Mouse (Mus musculus): ENCODE measurements around the gene Cebpe. TPM values are rescaled to one million over a fixed set of nuclear protein-coding genes. Genes with fewer than 3 reads are reported as not detected.

The Cebpe gene
- total and polyA plus RNA-seq, 2 experiments, result 7.9 to 12.4 TPM

DNA sequence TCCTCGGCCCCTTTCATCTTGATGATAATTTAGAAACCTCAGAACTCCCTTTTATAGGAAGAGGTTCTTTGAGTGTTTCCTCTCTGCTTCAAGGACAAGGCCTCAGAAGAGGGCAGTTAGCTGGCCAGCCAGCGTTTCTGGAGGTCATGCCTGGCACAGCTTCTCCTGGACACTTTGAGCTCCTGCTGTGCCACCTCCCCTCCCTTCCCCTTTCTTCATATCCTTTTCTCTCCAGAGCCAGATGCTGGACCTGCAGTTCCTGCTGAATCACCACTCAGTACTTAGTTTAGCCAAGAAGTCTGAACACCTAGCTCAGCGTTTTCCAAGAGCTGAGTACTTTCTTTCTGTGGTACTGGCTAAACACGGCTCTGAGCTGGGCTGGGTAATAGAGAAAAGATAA is 37.3 kb upstream of the Cebpe start:
- no peak overlapping the region for H3K27ac ChIP-seq (replicated peaks; ENCODE audit: insufficient read depth, low read depth, low read length)
- DNase-seq (ENCODE audit: extremely low read depth, low read depth, low spot score), result no peak
- TF ChIP-seq CTCF (IDR thresholded peaks at IDR 0.05; ENCODE audit: low read depth, low read length), result no peak
- TF ChIP-seq POLR2A (IDR thresholded peaks at IDR 0.05; ENCODE audit: extremely low read depth, insufficient read depth, low read length), result no peak
- H3K79me2 ChIP-seq (ENCODE audit: control insufficient read depth, insufficient read depth, low read length), result no peaks in the 10 kb centered on the region
- no peak overlapping the region for H3K9ac ChIP-seq (ENCODE audit: low read depth, low read length)
- H3K27me3 ChIP-seq (ENCODE audit: control insufficient read depth, insufficient read depth, low read length), result no peaks in the 10 kb centered on the region
- 72% methylated on average over 4 of the region's 4 CpGs for WGBS
- H3K36me3 ChIP-seq (ENCODE audit: control insufficient read depth, insufficient read depth, low read length), result no peaks in the 10 kb centered on the region
- H3K4me1 ChIP-seq (ENCODE audit: control insufficient read depth, insufficient read depth, low read length), result no peaks in the 10 kb centered on the region
- H3K4me3 ChIP-seq (ENCODE audit: insufficient read depth, low read depth, low read length), result no peak overlapping the region

DNA sequence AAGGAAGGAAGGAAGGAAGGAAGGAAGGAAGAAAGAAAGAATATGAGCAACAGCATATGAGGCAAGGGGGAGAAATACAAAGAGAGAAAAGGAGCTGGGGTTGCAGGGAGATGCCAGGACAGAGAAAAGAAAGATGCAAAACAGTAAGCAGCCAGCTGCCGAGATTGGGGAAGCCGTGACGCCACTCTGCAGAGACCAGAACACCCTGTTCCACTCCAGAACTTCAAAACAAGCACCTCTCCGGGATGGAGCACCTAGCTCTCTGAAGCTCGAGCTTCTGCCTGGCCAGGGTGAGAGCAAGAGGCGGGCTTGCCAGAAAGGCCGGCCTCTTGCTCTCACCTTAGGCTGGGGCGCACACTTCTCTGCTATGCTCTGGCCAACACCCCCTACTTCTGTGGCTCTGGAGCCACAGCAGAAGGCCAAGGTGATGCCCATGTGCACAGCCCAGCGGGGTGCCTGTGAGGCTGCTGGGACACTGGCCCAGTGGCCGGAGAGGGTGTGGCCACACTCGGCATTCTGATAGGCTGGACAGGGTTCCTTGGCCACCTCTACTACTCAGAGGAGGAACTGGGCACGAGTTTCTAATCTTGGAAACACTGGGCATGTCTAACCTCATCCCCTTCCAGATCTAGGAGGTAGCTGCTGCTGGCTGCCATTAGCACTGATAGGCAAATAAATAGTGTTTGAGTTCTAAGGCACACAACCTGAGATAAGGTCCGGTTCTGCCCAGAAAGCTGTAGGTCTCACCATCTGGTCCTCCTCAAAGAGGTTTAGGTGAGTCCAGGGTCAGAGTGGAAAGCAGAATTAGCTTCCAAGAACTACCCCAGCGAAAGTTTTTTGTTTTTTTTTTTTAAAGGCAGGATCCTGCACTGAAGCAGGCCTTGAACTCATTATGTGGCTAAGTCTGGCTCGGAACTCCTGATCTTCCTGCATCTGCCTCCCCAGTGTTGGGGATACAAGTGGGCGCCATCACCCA is 36.3 kb upstream of the Cebpe start:
- Histone ChIP-seq H3K36me3 (ENCODE audit: control insufficient read depth, insufficient read depth, low read length) (no peaks in the 10 kb centered on the region), H3K4me1 (ENCODE audit: control insufficient read depth, insufficient read depth, low read length) (no peaks in the 10 kb centered on the region), H3K27ac (replicated peaks; ENCODE audit: insufficient read depth, low read depth, low read length) (no peak overlapping the region), H3K9ac (ENCODE audit: low read depth, low read length) (no peak overlapping the region), H3K79me2 (ENCODE audit: control insufficient read depth, insufficient read depth, low read length) (no peaks in the 10 kb centered on the region), H3K4me3 (ENCODE audit: insufficient read depth, low read depth, low read length) (no peak overlapping the region), H3K27me3 (ENCODE audit: control insufficient read depth, insufficient read depth, low read length) (no peaks in the 10 kb centered on the region)
- no peak for DNase-seq (ENCODE audit: extremely low read depth, low read depth, low spot score)
- 81% methylated on average over 16 of the region's 16 CpGs for WGBS
- TF ChIP-seq POLR2A (IDR thresholded peaks at IDR 0.05; ENCODE audit: extremely low read depth, insufficient read depth, low read length), result no peak
- no peak for TF ChIP-seq CTCF (IDR thresholded peaks at IDR 0.05; ENCODE audit: low read depth, low read length)

GRCm38 (mm10) chr14:54746038-54746437 is 34.1 kb upstream of the Cebpe start:
- H3K27ac ChIP-seq (replicated peaks; ENCODE audit: insufficient read depth, low read depth, low read length), result no peak overlapping the region
- DNase-seq (ENCODE audit: extremely low read depth, low read depth, low spot score), result no peak
- no peak overlapping the region for H3K9ac ChIP-seq (ENCODE audit: low read depth, low read length)
- no peaks in the 10 kb centered on the region for H3K79me2 ChIP-seq (ENCODE audit: control insufficient read depth, insufficient read depth, low read length)
- no peak overlapping the region for H3K4me3 ChIP-seq (ENCODE audit: insufficient read depth, low read depth, low read length)
- TF ChIP-seq CTCF (IDR thresholded peaks at IDR 0.05; ENCODE audit: low read depth, low read length), result no peak
- no peak for TF ChIP-seq POLR2A (IDR thresholded peaks at IDR 0.05; ENCODE audit: extremely low read depth, insufficient read depth, low read length)
- H3K4me1 ChIP-seq (ENCODE audit: control insufficient read depth, insufficient read depth, low read length), result no peaks in the 10 kb centered on the region
- H3K36me3 ChIP-seq (ENCODE audit: control insufficient read depth, insufficient read depth, low read length), result no peaks in the 10 kb centered on the region
- 86% methylated on average over 9 of the region's 9 CpGs for WGBS
- H3K27me3 ChIP-seq (ENCODE audit: control insufficient read depth, insufficient read depth, low read length), result no peaks in the 10 kb centered on the region

- TF ChIP-seq POLR2A (IDR thresholded peaks at IDR 0.05; ENCODE audit: extremely low read depth, insufficient read depth, low read length) (no peak), CTCF (IDR thresholded peaks at IDR 0.05; ENCODE audit: low read depth, low read length) (no peak)
- H3K4me1 ChIP-seq (ENCODE audit: control insufficient read depth, insufficient read depth, low read length), result no peaks in the 10 kb centered on the region
- no peaks in the 10 kb centered on the region for H3K79me2 ChIP-seq (ENCODE audit: control insufficient read depth, insufficient read depth, low read length)
- no peak overlapping the region for H3K9ac ChIP-seq (ENCODE audit: low read depth, low read length)
- H3K36me3 ChIP-seq (ENCODE audit: control insufficient read depth, insufficient read depth, low read length), result no peaks in the 10 kb centered on the region
- WGBS, result 66% methylated on average over 8 of the region's 8 CpGs
- no peak overlapping the region for H3K27ac ChIP-seq (replicated peaks; ENCODE audit: insufficient read depth, low read depth, low read length)
- no peaks in the 10 kb centered on the region for H3K27me3 ChIP-seq (ENCODE audit: control insufficient read depth, insufficient read depth, low read length)
- H3K4me3 ChIP-seq (ENCODE audit: insufficient read depth, low read depth, low read length), result no peak overlapping the region
- no peak for DNase-seq (ENCODE audit: extremely low read depth, low read depth, low spot score)
Observed at GRCm38 (mm10) chr14:54744473-54744872, 32.5 kb upstream of the Cebpe start.

GRCm38 (mm10) chr14:54742375-54742774 is 30.4 kb upstream of the Cebpe start:
- no peak overlapping the region for H3K4me3 ChIP-seq (ENCODE audit: insufficient read depth, low read depth, low read length)
- no peak for TF ChIP-seq POLR2A (IDR thresholded peaks at IDR 0.05; ENCODE audit: extremely low read depth, insufficient read depth, low read length)
- TF ChIP-seq CTCF (IDR thresholded peaks at IDR 0.05; ENCODE audit: low read depth, low read length), result no peak
- no peak overlapping the region for H3K27ac ChIP-seq (replicated peaks; ENCODE audit: insufficient read depth, low read depth, low read length)
- H3K36me3 ChIP-seq (ENCODE audit: control insufficient read depth, insufficient read depth, low read length), result no peaks in the 10 kb centered on the region
- no peaks in the 10 kb centered on the region for H3K79me2 ChIP-seq (ENCODE audit: control insufficient read depth, insufficient read depth, low read length)
- no peak overlapping the region for H3K9ac ChIP-seq (ENCODE audit: low read depth, low read length)
- DNase-seq (ENCODE audit: extremely low read depth, low read depth, low spot score), result no peak
- H3K4me1 ChIP-seq (ENCODE audit: control insufficient read depth, insufficient read depth, low read length), result no peaks in the 10 kb centered on the region
- WGBS, result 50% methylated on average over 2 of the region's 2 CpGs
- no peaks in the 10 kb centered on the region for H3K27me3 ChIP-seq (ENCODE audit: control insufficient read depth, insufficient read depth, low read length)

GRCm38 (mm10) chr14:54741721-54742120 is 29.7 kb upstream of the Cebpe start:
- Histone ChIP-seq H3K27me3 (ENCODE audit: control insufficient read depth, insufficient read depth, low read length) (no peaks in the 10 kb centered on the region), H3K9ac (ENCODE audit: low read depth, low read length) (no peak overlapping the region), H3K4me3 (ENCODE audit: insufficient read depth, low read depth, low read length) (no peak overlapping the region), H3K36me3 (ENCODE audit: control insufficient read depth, insufficient read depth, low read length) (no peaks in the 10 kb centered on the region), H3K79me2 (ENCODE audit: control insufficient read depth, insufficient read depth, low read length) (no peaks in the 10 kb centered on the region), H3K27ac (replicated peaks; ENCODE audit: insufficient read depth, low read depth, low read length) (no peak overlapping the region), H3K4me1 (ENCODE audit: control insufficient read depth, insufficient read depth, low read length) (no peaks in the 10 kb centered on the region)
- TF ChIP-seq CTCF (IDR thresholded peaks at IDR 0.05; ENCODE audit: low read depth, low read length), result no peak
- TF ChIP-seq POLR2A (IDR thresholded peaks at IDR 0.05; ENCODE audit: extremely low read depth, insufficient read depth, low read length), result no peak
- no peak for DNase-seq (ENCODE audit: extremely low read depth, low read depth, low spot score)
- 94% methylated on average over 6 of the region's 6 CpGs for WGBS
